Mouse (Mus musculus) heart, adult 2 months (tissue): ENCODE measurements around the gene 1810046K07Rik. TPM values are rescaled to one million over a fixed set of nuclear protein-coding genes. Genes with fewer than 3 reads are reported as not detected.

Experiments
- DNase-seq, 2 experiments: peaks; one replicate each; pipeline ENCODE4 v3.0.0; 2021
- H3K27ac ChIP-seq: fragments of 200-600 bp; 2 replicates; pipeline ENCODE4 v1.8.1; 2022
- H3K27me3 ChIP-seq: fragments of 200-500 bp; 2 replicates; pipeline ENCODE4 v1.6.1; 2012; ENCODE audit warnings: mild to moderate bottlenecking, low read length, inconsistent platforms, mixed read lengths; ENCODE audit not compliant: control insufficient read depth, insufficient read depth
- H3K36me3 ChIP-seq: fragments of 200-500 bp; 2 replicates; pipeline ENCODE4 v1.6.1; 2012; ENCODE audit warnings: low read length, inconsistent platforms; ENCODE audit not compliant: control insufficient read depth, insufficient read depth
- H3K4me1 ChIP-seq: fragments of 200-500 bp; 2 replicates; pipeline ENCODE4 v1.6.1; 2011; ENCODE audit warnings: low read length; ENCODE audit not compliant: control insufficient read depth, insufficient read depth
- H3K4me3 ChIP-seq: fragments of 200-600 bp; 2 replicates; pipeline ENCODE4 v1.8.1; 2022
- H3K79me2 ChIP-seq: fragments of 200-500 bp; replicated peaks from 2 replicates; pipeline ENCODE4 v1.6.1; 2012; ENCODE audit warnings: mild to moderate bottlenecking, inconsistent platforms, low read length, moderate library complexity, mixed read lengths; ENCODE audit not compliant: control insufficient read depth, insufficient read depth
- H3K9ac ChIP-seq: fragments of 200-500 bp; 2 replicates; pipeline ENCODE4 v1.6.1; 2012; ENCODE audit warnings: low read depth, mild to moderate bottlenecking, control low read depth, inconsistent platforms, low read length, mixed read lengths
- CTCF ChIP-seq: fragments of 200-600 bp; IDR thresholded peaks from 2 replicates; pipeline ENCODE4 v1.8.1; 2022; ENCODE audit warnings: antibody characterized with exemption, mild to moderate bottlenecking, moderate library complexity
- EP300 ChIP-seq: fragments of 200-500 bp; IDR thresholded peaks from 2 replicates; pipeline ENCODE4 v1.6.1; 2011; ENCODE audit warnings: low read depth, low read length, control low read depth; ENCODE audit not compliant: insufficient read depth
- POLR2A ChIP-seq: fragments of 200-500 bp; IDR thresholded peaks from 2 replicates; pipeline ENCODE4 v1.6.1; 2011; ENCODE audit warnings: mild to moderate bottlenecking, low read depth, low read length, control low read depth; ENCODE audit not compliant: insufficient read depth
- WGBS: fragments of 180-500 bp; shearing (Covaris S2); methylation state at CpG from one replicate; pipeline ENCODE4 v1.1.7; 2018; 5-methylcytosine and 5-hydroxymethylcytosine counted together
- intact Hi-C: fragments of 180-260 bp; cut with DNase I; formaldehyde crosslinking; loops from one replicate; pipeline ENCODE4 v1.15.1; 2025
- long read RNA-seq: library from polyadenylated mRNA; stranded (forward); transcript quantifications from one replicate; pipeline ENCODE4 v2.0.0, GENCODE M21; 2021
- polyA plus RNA-seq: library from polyadenylated mRNA; depleted of rRNA; stranded (reverse); fragments of >200 nt; gene quantifications from 2 replicates; pipeline ENCODE4 v1.2.3, GENCODE M21; 2012; rRNA removed
- total RNA-seq, 2 experiments: library from RNA; stranded (reverse); gene quantifications; 2 replicates each; pipeline ENCODE4 v1.2.3; 2021

Gene 1810046K07Rik
- not detected for total RNA-seq
- 0.43 TPM in 1 of 2 replicates, not detected in the other for polyA plus RNA-seq
- long read RNA-seq, result 0 reads

DNA sequence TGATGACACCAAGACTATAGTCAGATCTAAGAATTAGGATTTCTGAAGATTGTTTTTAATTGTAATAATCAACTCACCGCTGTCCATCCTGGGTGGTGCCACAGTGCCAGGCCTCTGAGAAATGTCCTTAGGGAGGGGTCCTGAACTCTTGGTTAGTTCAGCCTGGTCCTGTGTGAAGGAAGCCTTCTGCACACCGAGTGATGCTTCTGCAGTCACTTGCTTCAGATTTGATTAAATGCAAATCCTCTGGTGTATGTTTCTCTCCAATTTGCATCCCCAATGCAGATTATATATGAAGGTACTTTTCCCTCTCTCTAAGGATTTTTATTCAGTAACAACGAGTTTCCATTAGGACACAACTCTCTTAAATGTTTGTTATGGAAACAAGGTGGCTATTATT, at the start of gene 1810046K07Rik:
Gene 1810046K07Rik (minus strand): TSS at position 187 of the 400 bp plus-strand sequence.
- no peaks in the 10 kb centered on the region for H3K4me1 ChIP-seq
- intact Hi-C loops, result no loop called here
- H3K4me3 ChIP-seq, result no peak within 1 kb of the TSS
- no peak for DNase-seq
- H3K27ac ChIP-seq, result no peak within 1 kb of the TSS
- H3K9ac ChIP-seq, result no peak within 1 kb of the TSS
- no peak for TF ChIP-seq EP300
- TF ChIP-seq CTCF, result no peak
- no peak for TF ChIP-seq POLR2A
- no peaks in the 10 kb centered on the region for H3K27me3 ChIP-seq
- no peaks in the 10 kb centered on the region for H3K79me2 ChIP-seq
- WGBS, result 83% methylated on average over 3 of the region's 3 CpGs
- H3K36me3 ChIP-seq, result no peaks in the 10 kb centered on the region

DNA sequence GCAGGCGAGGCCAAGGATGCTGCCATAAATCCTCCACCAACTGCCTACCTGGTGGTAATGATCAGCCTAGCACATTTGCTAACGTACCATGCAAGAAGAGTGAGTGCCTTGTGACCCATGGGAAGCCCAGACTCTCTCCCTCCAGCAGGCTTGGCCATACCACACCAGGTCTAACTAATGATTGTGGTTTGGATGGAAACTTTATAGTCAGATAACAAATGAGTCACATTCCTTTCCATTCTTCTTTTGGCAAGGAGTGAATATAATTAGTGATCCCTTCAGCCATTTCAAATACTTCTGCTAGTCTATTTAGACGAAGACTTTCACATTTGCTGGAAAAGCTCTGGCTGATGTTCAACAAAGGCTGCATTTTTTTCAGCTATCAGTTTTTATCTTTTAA, 40.8 kb upstream of the 1810046K07Rik start:
- Histone ChIP-seq H3K27ac (no peak overlapping the region), H3K79me2 (no peaks in the 10 kb centered on the region), H3K4me3 (no peak overlapping the region), H3K36me3 (no peaks in the 10 kb centered on the region), H3K27me3 (no peaks in the 10 kb centered on the region; the same call in 1 of the 2 replicates), H3K9ac (no peak overlapping the region), H3K4me1 (no peaks in the 10 kb centered on the region)
- intact Hi-C loops, result no loop called here
- 58% methylated on average over 3 of the region's 3 CpGs for WGBS
- no peak for TF ChIP-seq EP300
- no peak for TF ChIP-seq CTCF
- no peak for TF ChIP-seq POLR2A
- no peak for DNase-seq

- Histone ChIP-seq H3K9ac (no peak overlapping the region), H3K36me3 (no peaks in the 10 kb centered on the region), H3K4me3 (no peak overlapping the region), H3K27ac (no peak overlapping the region), H3K79me2 (no peaks in the 10 kb centered on the region), H3K4me1 (no peaks in the 10 kb centered on the region), H3K27me3 (no peaks in the 10 kb centered on the region)
- TF ChIP-seq CTCF (no peak), POLR2A (no peak), EP300 (no peak)
- no peak for DNase-seq
- WGBS, result 46% methylated on average over 3 of the region's 3 CpGs
- intact Hi-C loops, result no loop called here
These were observed 38.4 kb upstream of the 1810046K07Rik start for GRCm38 (mm10) chr9:51367124-51367523.

DNA sequence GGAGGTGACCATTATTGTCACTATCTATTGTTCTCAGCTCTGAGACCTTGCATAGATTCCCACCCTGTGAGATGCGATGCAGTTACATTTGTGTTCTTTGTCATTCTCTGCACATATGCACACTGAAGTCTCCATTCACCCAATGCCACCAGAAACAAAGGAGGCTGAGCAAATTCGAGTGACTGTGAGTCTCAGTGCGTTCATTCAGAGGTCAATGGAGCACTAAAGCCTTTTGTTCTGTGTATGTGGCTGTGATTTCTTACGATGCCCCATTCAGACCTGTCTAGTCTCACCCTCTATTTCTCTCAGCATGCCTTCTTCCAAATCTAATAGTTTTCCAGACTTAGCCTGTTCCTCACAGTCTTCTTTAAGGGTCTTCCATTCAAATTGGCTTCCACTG, 35.3 kb upstream of the 1810046K07Rik start:
- Histone ChIP-seq H3K4me1 (no peaks in the 10 kb centered on the region), H3K36me3 (no peaks in the 10 kb centered on the region), H3K27me3 (no peaks in the 10 kb centered on the region), H3K4me3 (no peak overlapping the region), H3K79me2 (no peaks in the 10 kb centered on the region), H3K27ac (no peak overlapping the region), H3K9ac (no peak overlapping the region)
- 78% methylated on average over 4 of the region's 4 CpGs for WGBS
- TF ChIP-seq EP300 (no peak), CTCF (no peak), POLR2A (no peak)
- intact Hi-C loops, result no loop called here
- DNase-seq, result no peak

GRCm38 (mm10) chr9:51353511-51353910, 24.8 kb upstream of the 1810046K07Rik start:
- Histone ChIP-seq H3K4me3 (no peak overlapping the region), H3K27ac (no peak overlapping the region)
- intact Hi-C loops, result no loop called here

DNA sequence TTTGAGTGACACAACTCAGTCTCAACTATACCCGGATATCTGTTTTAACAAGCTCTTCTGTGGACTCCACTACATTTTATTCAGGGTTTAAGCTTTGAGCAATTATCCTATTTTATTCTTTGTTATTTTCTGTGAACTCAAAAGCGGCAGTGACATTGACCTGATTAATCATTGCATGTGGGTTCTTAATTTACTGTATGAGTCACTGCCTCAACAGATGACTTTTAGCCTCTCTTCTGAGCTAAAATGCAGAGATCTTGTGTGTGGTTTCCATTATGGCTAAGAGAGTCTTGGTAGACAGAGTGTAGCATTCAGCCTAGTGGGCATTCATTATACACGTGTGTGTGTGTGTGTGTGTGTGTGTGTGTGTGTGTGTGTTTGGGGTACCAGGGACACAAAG, 24.2 kb upstream of the 1810046K07Rik start:
- intact Hi-C loops, result no loop called here
- H3K27me3 ChIP-seq, result no peaks in the 10 kb centered on the region
- no peaks in the 10 kb centered on the region for H3K79me2 ChIP-seq
- no peak overlapping the region for H3K27ac ChIP-seq
- H3K4me3 ChIP-seq, result no peak overlapping the region
- no peak for DNase-seq
- no peak overlapping the region for H3K9ac ChIP-seq
- WGBS, result 78% methylated on average over 3 of the region's 3 CpGs
- no peaks in the 10 kb centered on the region; the same call in 1 of the 2 replicates for H3K4me1 ChIP-seq
- TF ChIP-seq CTCF (no peak), EP300 (no peak), POLR2A (no peak)
- H3K36me3 ChIP-seq, result no peaks in the 10 kb centered on the region

More at GRCm38 (mm10) chr9:51353511-51353910, 24.8 kb upstream of the 1810046K07Rik start:
- 47% methylated on average over 3 of the region's 3 CpGs for WGBS
- Histone ChIP-seq H3K27me3 (no peaks in the 10 kb centered on the region), H3K9ac (no peak overlapping the region), H3K79me2 (no peaks in the 10 kb centered on the region), H3K36me3 (no peaks in the 10 kb centered on the region), H3K4me1 (no peaks in the 10 kb centered on the region; the same call in 1 of the 2 replicates)
- DNase-seq, result peak in 1 of 2 experiments; percentile 6
- no peak for TF ChIP-seq POLR2A
- TF ChIP-seq EP300, result no peak
- no peak for TF ChIP-seq CTCF
